Mouse (Mus musculus) left cerebral cortex, adult 2 months (tissue): ENCODE data around the gene Ccnd3. TPM values are rescaled to one million over a fixed set of nuclear protein-coding genes. Genes with fewer than 3 reads are reported as not detected.

ENCODE experiments used
- DNase-seq, 2 experiments: peaks; one replicate each; pipeline ENCODE4 v3.0.0; 2021 to 2022; ENCODE audit warnings: low spot score in 2 of 2, mixed read lengths in 1 of 2; ENCODE audit errors: extremely low spot score in 1 of 2
- H3K27ac ChIP-seq: fragments of 200-600 bp; 2 replicates; pipeline ENCODE4 v1.8.1; 2022
- H3K4me3 ChIP-seq: fragments of 200-600 bp; 2 replicates; pipeline ENCODE4 v1.8.1; 2022
- CTCF ChIP-seq: fragments of 200-600 bp; IDR thresholded peaks from 2 replicates; pipeline ENCODE4 v1.8.1; 2022; ENCODE audit warnings: antibody characterized with exemption, mild to moderate bottlenecking, moderate library complexity
- intact Hi-C: fragments of 180-260 bp; cut with DNase I; formaldehyde crosslinking; loops from one replicate; pipeline ENCODE4 v1.15.1; 2025
- total RNA-seq, 2 experiments: library from RNA; stranded (reverse); gene quantifications; 2 replicates each; pipeline ENCODE4 v1.2.3; 2021

Gene Ccnd3
- total RNA-seq, 2 experiments from 2014 or later, result 38.2 to 38.4 TPM

DNA sequence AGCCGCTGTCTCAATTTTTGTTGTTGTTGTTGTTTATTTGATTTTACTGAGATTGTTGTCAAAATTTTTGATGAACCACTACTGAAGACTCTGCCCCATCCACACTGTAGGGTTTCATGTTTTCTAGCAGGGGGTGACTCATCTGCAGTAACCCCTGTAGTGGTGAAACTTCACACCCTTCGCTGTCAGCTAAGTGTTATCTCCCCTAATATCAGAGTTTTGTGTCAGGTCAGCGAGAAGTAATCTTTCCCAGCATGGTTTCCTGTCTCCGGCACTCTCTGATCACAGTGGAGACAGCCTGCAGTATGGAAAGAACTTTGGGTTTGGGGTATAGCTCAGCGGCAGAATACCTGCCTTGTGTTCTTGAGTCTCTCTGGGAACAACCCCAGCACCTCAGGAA, 59.8 kb downstream of the Ccnd3 start:
- no peak for DNase-seq
- Histone ChIP-seq H3K4me3 (no peak overlapping the region), H3K27ac (no peak overlapping the region)
- intact Hi-C loops, result no loop called here
- no peak for TF ChIP-seq CTCF

DNA sequence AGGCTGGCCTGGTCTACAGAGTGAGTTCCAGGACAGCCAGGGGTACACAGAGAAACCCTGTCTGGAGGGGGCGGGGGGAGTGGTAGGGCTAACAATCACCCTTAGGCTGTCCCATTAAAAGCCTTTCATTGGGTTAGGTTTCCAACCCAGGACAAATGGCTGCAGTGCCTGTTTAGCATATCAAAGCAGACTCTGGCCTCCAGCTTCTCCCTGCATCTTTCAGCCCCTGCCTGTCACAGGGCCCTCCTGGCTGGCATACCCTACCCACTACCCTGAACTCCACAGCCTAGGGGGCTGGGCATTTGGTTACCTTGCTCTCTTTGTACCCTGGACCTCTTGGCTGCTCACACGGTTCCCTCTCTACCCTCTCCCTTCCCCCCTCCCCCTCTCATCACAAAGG, 61.3 kb downstream of the Ccnd3 start:
- no peak for DNase-seq
- intact Hi-C loops, result no loop called here
- TF ChIP-seq CTCF, result no peak
- Histone ChIP-seq H3K27ac (no peak overlapping the region), H3K4me3 (no peak overlapping the region)

DNA sequence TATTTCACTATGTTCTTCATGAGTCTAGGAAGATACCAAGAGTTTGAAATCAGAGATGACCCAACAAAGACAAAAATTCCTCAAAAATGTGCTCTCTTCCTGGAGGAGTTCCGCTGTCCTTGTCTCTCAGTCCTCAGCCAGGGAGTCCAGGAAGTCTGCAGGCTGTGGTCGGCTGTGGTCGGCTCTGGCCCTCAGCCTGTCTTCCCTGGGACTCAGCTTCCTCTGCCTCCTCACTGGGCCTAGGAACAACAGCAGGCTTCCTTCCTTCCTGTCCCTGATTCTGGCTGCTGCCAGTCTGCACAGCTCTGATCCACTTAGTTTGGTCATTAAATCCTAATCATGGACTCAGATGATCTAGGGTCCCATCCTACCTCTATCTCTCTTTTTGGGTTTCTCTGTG, 62.4 kb downstream of the Ccnd3 start:
- DNase-seq, result no peak
- Histone ChIP-seq H3K27ac (no peak overlapping the region), H3K4me3 (no peak overlapping the region)
- intact Hi-C loops, result no loop called here
- no peak for TF ChIP-seq CTCF

DNA sequence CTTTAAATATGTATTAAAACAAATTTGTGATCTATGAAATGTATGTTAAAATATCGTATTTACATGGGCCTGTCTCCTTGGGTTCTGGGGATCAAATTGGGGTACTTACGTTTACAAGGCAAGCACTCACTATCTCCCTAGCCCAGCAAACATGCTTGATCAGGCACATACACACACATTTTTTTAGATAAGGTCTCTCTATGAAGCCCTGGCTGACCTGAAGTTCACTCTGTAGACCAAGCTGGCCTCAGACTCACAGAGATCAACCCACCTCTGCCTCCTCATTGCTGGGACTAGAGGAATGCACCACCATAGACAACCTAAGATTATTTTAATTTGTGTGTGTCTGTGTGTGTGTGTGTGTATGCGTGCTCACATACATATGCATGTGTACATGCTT, 63.5 kb downstream of the Ccnd3 start:
- TF ChIP-seq CTCF, result no peak
- no peak overlapping the region for H3K27ac ChIP-seq
- intact Hi-C loops, result no loop called here
- DNase-seq, result no peak
- H3K4me3 ChIP-seq, result no peak overlapping the region

DNA sequence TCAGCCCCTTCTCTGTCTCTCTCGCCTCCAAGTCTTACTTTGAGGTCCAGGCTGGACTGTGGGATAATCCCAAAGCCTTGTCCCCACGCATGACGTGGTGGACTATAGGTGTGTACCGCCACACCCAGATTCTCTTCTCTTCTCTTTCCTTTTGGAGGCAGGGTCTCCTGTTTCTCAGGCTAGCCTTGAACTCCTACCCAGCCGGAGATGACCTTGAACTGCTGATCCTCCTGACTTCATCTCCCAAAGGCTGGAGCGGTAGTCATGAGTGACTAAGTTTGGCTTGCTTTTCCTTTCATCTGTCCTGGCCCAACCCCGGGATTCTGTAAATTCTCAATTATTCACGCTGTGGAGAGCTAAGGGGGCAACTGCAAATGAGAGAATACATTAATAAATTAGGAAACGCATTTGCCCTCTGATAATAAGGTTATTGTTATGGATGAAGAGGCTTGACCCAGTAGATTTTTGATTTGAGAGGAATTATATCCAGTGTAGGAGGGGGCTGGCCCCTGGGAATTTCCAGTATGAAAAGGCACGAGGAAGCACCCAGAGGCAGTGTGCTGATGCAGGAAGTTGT, 64.2 kb downstream of the Ccnd3 start:
- H3K4me3 ChIP-seq, result no peak overlapping the region
- no peak for DNase-seq
- H3K27ac ChIP-seq, result no peak overlapping the region
- no peak for TF ChIP-seq CTCF
- intact Hi-C loops, result no loop called here

DNA sequence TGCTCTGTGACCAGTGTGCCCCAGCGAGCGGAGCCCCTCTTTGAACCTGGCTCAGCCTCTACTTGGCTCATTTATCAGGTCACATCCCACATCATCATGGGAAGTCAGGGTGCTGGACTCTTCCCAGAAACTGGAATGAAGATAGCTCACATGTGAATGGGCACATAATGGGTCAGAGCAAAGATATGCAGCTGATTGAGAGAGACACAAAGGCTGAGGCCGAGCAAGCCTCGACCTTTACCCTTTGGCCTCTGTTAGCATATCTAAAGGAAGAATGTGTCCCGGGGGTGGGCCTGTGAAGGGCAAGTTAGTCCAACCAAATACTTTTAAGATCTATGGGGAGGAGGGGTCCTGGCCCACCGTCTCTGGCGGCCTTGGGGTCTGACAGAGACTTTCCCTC, 66.8 kb downstream of the Ccnd3 start:
- intact Hi-C loops, result no loop called here
- TF ChIP-seq CTCF, result no peak
- DNase-seq, result no peak
- H3K27ac ChIP-seq, result no peak overlapping the region
- no peak overlapping the region for H3K4me3 ChIP-seq

DNA sequence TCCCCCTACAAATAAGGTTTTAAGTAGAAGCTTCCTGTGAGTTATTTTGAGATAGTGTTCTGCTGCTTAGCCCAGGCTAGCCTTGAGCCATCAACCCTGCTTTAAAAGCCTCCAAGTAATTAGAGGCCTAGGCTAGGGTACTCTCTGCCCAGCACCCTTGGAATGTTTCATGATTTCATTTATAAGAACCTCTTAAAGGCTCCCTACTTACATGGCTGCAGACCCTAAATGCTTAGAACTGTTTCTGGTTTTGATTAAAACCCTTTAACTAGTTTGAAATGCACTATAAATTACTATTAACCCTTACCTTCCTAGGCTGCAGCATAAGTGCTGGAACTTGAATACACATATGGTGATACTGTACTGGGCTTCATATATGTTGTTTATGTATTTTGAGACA, 67.6 kb downstream of the Ccnd3 start:
- DNase-seq, result no peak

DNA sequence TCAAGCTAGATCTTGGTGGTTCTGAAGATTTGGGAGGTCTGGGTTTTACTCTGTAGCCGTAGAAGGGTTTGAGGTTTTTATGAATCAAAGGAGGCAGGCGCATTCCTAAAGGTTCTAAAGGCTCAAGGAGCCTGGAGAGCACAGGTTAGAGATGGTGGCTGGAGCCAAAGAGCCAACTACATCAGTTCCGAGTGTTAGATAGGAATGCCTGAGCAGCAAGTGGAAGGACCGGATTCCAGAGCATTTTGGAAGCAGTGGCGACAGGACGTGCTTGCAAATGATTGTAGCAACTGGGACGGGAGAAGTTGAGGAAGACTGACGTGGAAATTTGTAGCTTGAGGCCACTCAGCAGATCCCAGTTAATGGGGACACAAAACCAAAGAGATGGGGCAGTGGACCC, 69.2 kb downstream of the Ccnd3 start:
- DNase-seq, result no peak
- TF ChIP-seq CTCF, result no peak
- Histone ChIP-seq H3K27ac (no peak overlapping the region), H3K4me3 (no peak overlapping the region)
- intact Hi-C loops, result no loop called here

More for the DNA sequence above, 67.6 kb downstream of the Ccnd3 start:
- intact Hi-C loops, result no loop called here
- TF ChIP-seq CTCF, result no peak
- Histone ChIP-seq H3K4me3 (no peak overlapping the region), H3K27ac (no peak overlapping the region)

DNA sequence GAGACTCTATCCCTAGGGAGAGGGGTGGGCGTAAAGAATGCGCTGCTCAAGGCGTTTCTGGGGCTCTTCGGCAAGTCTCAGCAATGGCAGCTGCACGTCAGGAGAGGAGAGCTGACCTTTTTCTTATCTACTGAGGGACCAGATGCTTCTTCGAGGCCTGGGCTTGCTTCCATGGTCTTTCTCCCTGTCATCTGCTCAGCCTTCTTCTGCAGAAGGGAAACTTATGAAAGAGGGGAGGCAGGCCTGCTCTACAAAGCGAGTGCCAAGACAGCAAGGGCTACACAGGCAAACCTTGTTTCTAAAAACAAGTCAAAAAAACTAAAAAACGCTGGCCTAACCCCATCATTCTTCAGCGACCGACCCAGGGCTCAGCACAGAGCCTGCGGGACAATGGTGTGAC, 70.0 kb downstream of the Ccnd3 start:
- no peak overlapping the region for H3K27ac ChIP-seq
- intact Hi-C loops, result no loop called here
- no peak for TF ChIP-seq CTCF
- H3K4me3 ChIP-seq, result no peak overlapping the region
- DNase-seq, result no peak

DNA sequence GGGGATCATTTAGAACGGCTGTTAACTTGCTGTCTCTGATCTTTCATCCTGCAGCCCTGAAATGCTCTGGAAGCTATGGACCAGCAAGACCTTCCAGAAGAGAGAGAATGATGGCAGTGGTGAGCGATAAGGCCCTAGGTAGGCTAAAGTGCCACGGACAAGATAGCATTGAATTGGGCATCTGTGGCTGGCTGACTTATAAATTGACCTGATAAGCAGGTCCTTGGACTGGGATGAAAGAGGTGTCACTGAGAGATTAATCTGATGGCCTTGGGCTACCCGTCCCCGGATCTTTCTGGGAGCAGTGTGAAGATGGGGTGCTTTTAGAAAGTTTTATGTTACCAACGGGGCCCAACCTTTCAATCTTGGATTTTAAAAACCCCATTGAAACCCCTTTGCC, 73.8 kb downstream of the Ccnd3 start:
- TF ChIP-seq CTCF, result no peak
- no peak for DNase-seq
- no peak overlapping the region for H3K27ac ChIP-seq
- H3K4me3 ChIP-seq, result no peak overlapping the region
- intact Hi-C loops, result no loop called here

DNA sequence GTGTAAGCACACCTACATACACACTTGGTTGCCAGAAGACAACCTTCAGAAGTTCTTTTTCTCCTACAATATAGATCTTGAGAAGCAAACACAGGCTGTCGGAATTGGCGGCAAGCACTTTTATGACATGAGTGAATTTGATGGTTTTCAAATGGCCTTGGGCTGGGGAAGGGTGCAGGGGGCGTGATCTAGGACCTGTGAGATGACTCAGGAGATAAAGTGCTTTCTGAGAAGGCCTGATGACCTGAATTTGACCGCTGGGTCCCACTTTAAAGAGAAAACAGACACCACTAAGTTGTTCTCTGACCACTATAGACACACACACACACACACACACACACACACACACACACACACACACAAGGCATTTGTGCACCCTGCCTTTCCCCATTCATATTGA, 76.1 kb downstream of the Ccnd3 start:
- no peak overlapping the region for H3K4me3 ChIP-seq
- TF ChIP-seq CTCF, result no peak
- no peak overlapping the region for H3K27ac ChIP-seq
- intact Hi-C loops, result no loop called here
- DNase-seq, result no peak

DNA sequence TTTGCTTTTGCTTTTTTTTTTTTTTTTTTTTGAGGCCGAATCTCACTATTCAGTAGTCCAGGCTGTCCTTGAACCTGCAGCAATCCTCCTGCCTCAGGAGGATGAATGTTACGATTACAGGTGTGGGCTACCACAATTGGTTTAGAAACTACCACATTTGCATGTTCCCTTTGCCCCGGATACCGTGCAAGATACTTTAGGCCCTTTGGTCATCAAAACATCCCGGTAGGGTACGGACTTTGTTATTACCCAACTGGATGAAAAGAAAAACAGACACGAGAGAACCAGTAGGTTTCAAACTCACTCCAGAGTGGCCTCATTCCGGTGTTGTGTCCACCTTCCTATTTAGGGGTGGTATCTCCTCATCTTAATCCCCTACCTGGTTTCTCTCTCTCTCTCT, 83.7 kb downstream of the Ccnd3 start:
- TF ChIP-seq CTCF, result no peak
- intact Hi-C loops, result no loop called here
- H3K4me3 ChIP-seq, result no peak overlapping the region
- DNase-seq, result no peak
- no peak overlapping the region for H3K27ac ChIP-seq

DNA sequence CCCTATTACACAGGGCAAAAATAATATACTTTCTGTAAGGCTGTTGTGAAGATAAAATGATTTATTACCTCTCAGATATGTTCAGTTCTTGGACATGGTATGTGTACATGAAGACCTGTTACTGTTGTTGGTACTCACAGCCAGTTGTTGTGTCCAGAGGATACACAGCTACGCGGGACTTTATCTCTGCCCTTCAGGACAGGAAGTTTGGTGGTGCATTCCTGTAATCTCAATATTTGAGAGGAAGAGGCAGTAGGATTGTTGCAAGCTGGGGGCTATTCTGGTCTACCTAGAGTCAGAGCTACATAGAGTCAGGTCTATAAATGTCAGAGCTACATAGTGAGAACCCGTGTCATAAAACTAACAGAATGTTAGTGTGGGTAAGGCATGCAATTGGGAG, 86.2 kb downstream of the Ccnd3 start:
- Histone ChIP-seq H3K4me3 (no peak overlapping the region), H3K27ac (no peak overlapping the region)
- no peak for TF ChIP-seq CTCF
- no peak for DNase-seq
- intact Hi-C loops, result loop anchor here (5.0 kb wide), 1 partner anchor 49 kb away; no protein-coding TSS in a partner anchor
